Mouse (Mus musculus): ENCODE measurements at regions not wholly inside any gene's neighbourhood (a gene's known extent, or its start where the extent isn't known, plus 50 kb on each side); places are given as distances from the start of the nearest gene placed in this dataset.

- Histone ChIP-seq H3K36me3 (ENCODE audit: control insufficient read depth, insufficient read depth, low read length) (no peaks in the 10 kb centered on the region), H3K4me1 (ENCODE audit: control insufficient read depth, insufficient read depth, low read length) (no peaks in the 10 kb centered on the region), H3K27ac (ENCODE audit: insufficient read depth, low read depth, low read length) (no peak overlapping the region), H3K4me3 (ENCODE audit: insufficient read depth, low read depth, low read length) (no peak overlapping the region), H3K27me3 (replicated peaks; ENCODE audit: control insufficient read depth, insufficient read depth, low read length) (no peaks in the 10 kb centered on the region)
- TF ChIP-seq POLR2A (IDR thresholded peaks at IDR 0.05; ENCODE audit: low read depth, low read length) (no peak), CTCF (conservative IDR thresholded peaks at IDR 0.05; ENCODE audit: insufficient read depth, insufficient read length, low read depth, low read length) (no peak)
- 68% methylated on average over 3 of the region's 3 CpGs for WGBS
- DNase-seq: no peak
Measured at GRCm38 (mm10) chrX:61305301-61305890, 120.0 kb upstream of the Cdr1 start.

- Histone ChIP-seq H3K27ac (ENCODE audit: insufficient read depth, low read depth, low read length) (no peak overlapping the region), H3K4me3 (ENCODE audit: insufficient read depth, low read depth, low read length) (no peak overlapping the region), H3K27me3 (replicated peaks; ENCODE audit: control insufficient read depth, insufficient read depth, low read length) (no peaks in the 10 kb centered on the region), H3K36me3 (ENCODE audit: control insufficient read depth, insufficient read depth, low read length) (no peaks in the 10 kb centered on the region), H3K4me1 (ENCODE audit: control insufficient read depth, insufficient read depth, low read length) (no peaks in the 10 kb centered on the region)
- no peak for DNase-seq
- TF ChIP-seq POLR2A (IDR thresholded peaks at IDR 0.05; ENCODE audit: low read depth, low read length) (no peak), CTCF (conservative IDR thresholded peaks at IDR 0.05; ENCODE audit: insufficient read depth, insufficient read length, low read depth, low read length) (0 out of 2 replicates have a peak, but pooled peaks have one; percentile 17)
- WGBS: 53% methylated on average over 2 of the region's 2 CpGs
Measured at GRCm38 (mm10) chrX:61304464-61304863, 119.1 kb upstream of the Cdr1 start.

Measured in kidney, adult 2 months (tissue).